Mouse (Mus musculus) layer of hippocampus, adult 18-20 months (tissue): ENCODE measurements at regions not wholly inside any gene's neighbourhood (a gene's known extent, or its start where the extent isn't known, plus 50 kb on each side); places are given as distances from the start of the nearest gene placed in this dataset.
A peak's percentile ranks its signal among the peaks of the same experiment; 100 is the strongest.
"Not testable (repeated sequence)": the region's sequence is repeated elsewhere in the genome, so short reads cannot be mapped to it uniquely, and the experiment has no call there.

Experiments
- DNase-seq, 2 experiments: peaks; one replicate each; pipeline ENCODE4 v3.0.0; 2022; ENCODE audit warnings: low spot score in 2 of 2

GRCm38 (mm10) chr8:39218716-39219115 lies 1456.2 kb upstream of the Adam24 start:
- no peak for DNase-seq

GRCm38 (mm10) chr8:39227239-39227638 lies 1447.6 kb upstream of the Adam24 start:
- DNase-seq: no peak

- DNase-seq: peak; percentile 61 to 77
Measured at GRCm38 (mm10) chr8:39268970-39269497, 1405.8 kb upstream of the Adam24 start.

GRCm38 (mm10) chr8:39297548-39298306 lies 1377.2 kb upstream of the Adam24 start:
- no peak for DNase-seq

- DNase-seq: no peak
Measured at GRCm38 (mm10) chr8:39303742-39304336, 1371.0 kb upstream of the Adam24 start.

GRCm38 (mm10) chr8:39313854-39314253 lies 1361.0 kb upstream of the Adam24 start:
- no peak for DNase-seq

GRCm38 (mm10) chr8:39315521-39316233 lies 1359.2 kb upstream of the Adam24 start:
- peak in 1 of 2 experiments; percentile 11 for DNase-seq

GRCm38 (mm10) chr8:39316234-39316568 lies 1358.7 kb upstream of the Adam24 start:
- no peak for DNase-seq

GRCm38 (mm10) chr8:39329378-39329777 lies 1345.5 kb upstream of the Adam24 start:
- no peak for DNase-seq

GRCm38 (mm10) chr8:39344731-39345130 lies 1330.1 kb upstream of the Adam24 start:
- DNase-seq: no peak

GRCm38 (mm10) chr8:39346471-39346870 lies 1328.4 kb upstream of the Adam24 start:
- DNase-seq: no peak

GRCm38 (mm10) chr8:39348956-39349355 lies 1325.9 kb upstream of the Adam24 start:
- no peak for DNase-seq

GRCm38 (mm10) chr8:39355412-39355811 lies 1319.5 kb upstream of the Adam24 start:
- DNase-seq: peak; percentile 1 to 64

GRCm38 (mm10) chr8:39357111-39357510 lies 1317.8 kb upstream of the Adam24 start:
- peak; percentile 9 to 57 for DNase-seq

- DNase-seq: peak; percentile 2 to 25
Measured at GRCm38 (mm10) chr8:39357865-39358264, 1317.0 kb upstream of the Adam24 start.

- not testable (repeated sequence) for DNase-seq
Measured at GRCm38 (mm10) chr8:39366346-39366745, 1308.5 kb upstream of the Adam24 start.
